Mouse (Mus musculus) heart, adult 2 months (tissue): Measurements from ENCODE around the gene Hdac4. TPM values are rescaled to one million over a fixed set of nuclear protein-coding genes. Genes with fewer than 3 reads are reported as not detected.

Source experiments
- DNase-seq, 2 experiments: peaks; one replicate each; pipeline ENCODE4 v3.0.0; 2021
- H3K27ac ChIP-seq: fragments of 200-600 bp; 2 replicates; pipeline ENCODE4 v1.8.1; 2022
- H3K27me3 ChIP-seq: fragments of 200-500 bp; 2 replicates; pipeline ENCODE4 v1.6.1; 2012; ENCODE audit warnings: mild to moderate bottlenecking, low read length, inconsistent platforms, mixed read lengths; ENCODE audit not compliant: control insufficient read depth, insufficient read depth
- H3K36me3 ChIP-seq: fragments of 200-500 bp; 2 replicates; pipeline ENCODE4 v1.6.1; 2012; ENCODE audit warnings: low read length, inconsistent platforms; ENCODE audit not compliant: control insufficient read depth, insufficient read depth
- H3K4me1 ChIP-seq: fragments of 200-500 bp; 2 replicates; pipeline ENCODE4 v1.6.1; 2011; ENCODE audit warnings: low read length; ENCODE audit not compliant: control insufficient read depth, insufficient read depth
- H3K4me3 ChIP-seq: fragments of 200-600 bp; 2 replicates; pipeline ENCODE4 v1.8.1; 2022
- H3K79me2 ChIP-seq: fragments of 200-500 bp; replicated peaks from 2 replicates; pipeline ENCODE4 v1.6.1; 2012; ENCODE audit warnings: mild to moderate bottlenecking, inconsistent platforms, low read length, moderate library complexity, mixed read lengths; ENCODE audit not compliant: control insufficient read depth, insufficient read depth
- H3K9ac ChIP-seq: fragments of 200-500 bp; 2 replicates; pipeline ENCODE4 v1.6.1; 2012; ENCODE audit warnings: low read depth, mild to moderate bottlenecking, control low read depth, inconsistent platforms, low read length, mixed read lengths
- CTCF ChIP-seq: fragments of 200-600 bp; IDR thresholded peaks from 2 replicates; pipeline ENCODE4 v1.8.1; 2022; ENCODE audit warnings: antibody characterized with exemption, mild to moderate bottlenecking, moderate library complexity
- EP300 ChIP-seq: fragments of 200-500 bp; IDR thresholded peaks from 2 replicates; pipeline ENCODE4 v1.6.1; 2011; ENCODE audit warnings: low read depth, low read length, control low read depth; ENCODE audit not compliant: insufficient read depth
- POLR2A ChIP-seq: fragments of 200-500 bp; IDR thresholded peaks from 2 replicates; pipeline ENCODE4 v1.6.1; 2011; ENCODE audit warnings: mild to moderate bottlenecking, low read depth, low read length, control low read depth; ENCODE audit not compliant: insufficient read depth
- WGBS: fragments of 180-500 bp; shearing (Covaris S2); methylation state at CpG from one replicate; pipeline ENCODE4 v1.1.7; 2018; 5-methylcytosine and 5-hydroxymethylcytosine counted together
- intact Hi-C: fragments of 180-260 bp; cut with DNase I; formaldehyde crosslinking; loops from one replicate; pipeline ENCODE4 v1.15.1; 2025
- polyA plus RNA-seq: library from polyadenylated mRNA; depleted of rRNA; stranded (reverse); fragments of >200 nt; gene quantifications from 2 replicates; pipeline ENCODE4 v1.2.3, GENCODE M21; 2012
- total RNA-seq, 2 experiments: library from RNA; stranded (reverse); gene quantifications; 2 replicates each; pipeline ENCODE4 v1.2.3; 2021

Hdac4 gene
- total and polyA plus RNA-seq, 3 experiments = 15.6 to 45.1 (median 41.3) TPM

DNA sequence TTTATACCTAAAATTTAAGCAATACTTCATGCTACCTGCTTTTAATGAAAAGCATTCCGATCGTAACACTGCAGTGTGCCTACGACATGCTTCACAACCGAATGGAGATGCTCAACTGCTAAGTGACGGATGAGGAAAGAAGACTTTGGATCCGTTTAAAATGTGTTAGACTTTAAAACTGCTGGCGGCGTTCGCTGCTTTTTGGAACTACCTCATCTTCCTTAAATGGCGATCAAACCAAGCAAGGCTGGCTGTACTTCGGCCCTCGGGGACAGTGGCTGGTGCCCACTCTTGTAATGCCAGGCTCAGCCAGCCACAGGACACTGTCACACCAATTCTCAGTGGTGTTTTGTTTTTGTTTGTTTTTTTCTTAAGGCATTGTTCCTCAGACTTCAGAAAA is 263.3 kb downstream of the Hdac4 start:
- H3K79me2 ChIP-seq = no peaks in the 10 kb centered on the region
- H3K4me1 ChIP-seq = no peaks in the 10 kb centered on the region; the same call in 1 of the 2 replicates
- H3K27ac ChIP-seq = no peak overlapping the region
- H3K4me3 ChIP-seq = no peak overlapping the region
- DNase-seq = no peak
- no peaks in the 10 kb centered on the region for H3K27me3 ChIP-seq
- H3K9ac ChIP-seq = no peak overlapping the region
- no peaks in the 10 kb centered on the region for H3K36me3 ChIP-seq
- TF ChIP-seq EP300 (no peak), CTCF (no peak), POLR2A (no peak)
- 94% methylated on average over 12 of the region's 12 CpGs for WGBS
- intact Hi-C loops = no loop called here

DNA sequence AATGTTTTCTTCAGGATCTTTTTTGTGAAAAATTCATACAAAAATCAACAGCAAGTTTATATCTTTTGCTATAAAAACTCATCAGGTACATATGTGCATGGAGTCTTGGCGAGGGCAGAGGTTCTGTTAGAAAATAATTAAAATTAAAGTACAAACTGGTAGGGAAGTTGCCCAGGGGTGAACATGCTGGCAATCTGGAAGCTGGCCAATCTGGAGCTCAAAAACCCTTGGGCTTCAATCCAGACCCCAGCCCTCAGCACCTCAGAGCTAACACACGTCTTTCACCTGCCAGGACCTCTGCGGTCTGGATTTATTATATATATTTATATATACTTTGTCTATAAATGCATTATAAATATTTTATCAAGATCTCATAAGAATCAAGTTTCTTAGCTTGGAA is 263.7 kb downstream of the Hdac4 start:
- DNase-seq = no peak
- Histone ChIP-seq H3K79me2 (no peaks in the 10 kb centered on the region), H3K9ac (no peak overlapping the region), H3K27me3 (no peaks in the 10 kb centered on the region), H3K4me3 (no peak overlapping the region), H3K36me3 (no peaks in the 10 kb centered on the region), H3K4me1 (no peaks in the 10 kb centered on the region; the same call in 1 of the 2 replicates), H3K27ac (no peak overlapping the region)
- intact Hi-C loops = no loop called here
- 74% methylated on average over 3 of the region's 3 CpGs for WGBS
- TF ChIP-seq CTCF = no peak
- no peak for TF ChIP-seq POLR2A
- TF ChIP-seq EP300 = no peak

DNA sequence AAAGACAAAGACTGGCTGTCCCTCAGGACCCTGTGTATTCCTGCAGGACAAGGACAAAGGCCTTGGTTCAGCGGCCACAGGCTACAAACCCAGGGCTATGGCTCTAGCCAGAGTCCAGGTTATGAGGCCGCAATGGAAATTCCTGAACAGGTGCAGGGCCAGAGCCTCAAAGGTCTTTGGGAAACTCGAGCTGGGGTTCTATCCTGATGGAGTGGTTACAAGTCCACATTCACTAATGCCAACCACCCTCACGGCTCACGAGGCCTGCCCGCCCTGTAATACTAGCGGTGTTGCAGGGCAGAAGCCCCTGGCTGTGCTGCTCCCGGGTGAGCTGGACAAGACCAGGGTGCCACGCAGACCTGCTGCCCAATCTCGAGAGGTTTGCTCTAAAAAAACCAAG is 264.3 kb downstream of the Hdac4 start:
- Histone ChIP-seq H3K79me2 (no peaks in the 10 kb centered on the region), H3K27ac (no peak overlapping the region), H3K4me1 (no peaks in the 10 kb centered on the region; the same call in 1 of the 2 replicates), H3K27me3 (no peaks in the 10 kb centered on the region), H3K4me3 (no peak overlapping the region), H3K36me3 (no peaks in the 10 kb centered on the region), H3K9ac (no peak overlapping the region)
- TF ChIP-seq POLR2A (no peak), EP300 (no peak), CTCF (no peak)
- DNase-seq = no peak
- whole genome bisulfite sequencing = 79% methylated on average over 10 of the region's 10 CpGs
- intact Hi-C loops = no loop called here

DNA sequence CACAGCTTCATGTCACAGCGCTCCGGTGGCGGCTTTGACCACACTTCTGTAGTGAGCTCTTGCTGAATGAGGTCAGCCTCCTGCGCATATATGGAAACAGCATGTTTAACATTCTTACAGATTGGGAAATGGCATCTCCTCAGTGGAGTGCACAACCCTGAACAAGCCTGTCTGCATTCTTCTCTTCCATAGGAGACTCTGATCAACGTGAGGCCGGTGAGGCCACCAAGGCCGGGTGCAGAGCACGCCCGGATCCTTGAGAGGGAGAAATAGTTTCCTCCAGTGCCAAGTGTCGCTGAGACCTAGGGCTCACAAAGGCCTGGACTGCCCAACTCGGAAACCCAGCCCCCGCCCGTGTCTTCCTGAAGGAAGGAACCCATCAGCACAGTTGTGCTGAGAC is 266.4 kb downstream of the Hdac4 start:
- TF ChIP-seq POLR2A (no peak), EP300 (no peak), CTCF (no peak)
- H3K36me3 ChIP-seq = no peaks in the 10 kb centered on the region
- no peak for DNase-seq
- WGBS = 77% methylated on average over 13 of the region's 13 CpGs
- peaks cover 3% of the 10 kb centered on the region for H3K4me1 ChIP-seq
- no peaks in the 10 kb centered on the region for H3K79me2 ChIP-seq
- H3K27ac ChIP-seq = no peak overlapping the region
- H3K9ac ChIP-seq = no peak overlapping the region
- H3K27me3 ChIP-seq = no peaks in the 10 kb centered on the region
- intact Hi-C loops = no loop called here
- no peak overlapping the region for H3K4me3 ChIP-seq

DNA sequence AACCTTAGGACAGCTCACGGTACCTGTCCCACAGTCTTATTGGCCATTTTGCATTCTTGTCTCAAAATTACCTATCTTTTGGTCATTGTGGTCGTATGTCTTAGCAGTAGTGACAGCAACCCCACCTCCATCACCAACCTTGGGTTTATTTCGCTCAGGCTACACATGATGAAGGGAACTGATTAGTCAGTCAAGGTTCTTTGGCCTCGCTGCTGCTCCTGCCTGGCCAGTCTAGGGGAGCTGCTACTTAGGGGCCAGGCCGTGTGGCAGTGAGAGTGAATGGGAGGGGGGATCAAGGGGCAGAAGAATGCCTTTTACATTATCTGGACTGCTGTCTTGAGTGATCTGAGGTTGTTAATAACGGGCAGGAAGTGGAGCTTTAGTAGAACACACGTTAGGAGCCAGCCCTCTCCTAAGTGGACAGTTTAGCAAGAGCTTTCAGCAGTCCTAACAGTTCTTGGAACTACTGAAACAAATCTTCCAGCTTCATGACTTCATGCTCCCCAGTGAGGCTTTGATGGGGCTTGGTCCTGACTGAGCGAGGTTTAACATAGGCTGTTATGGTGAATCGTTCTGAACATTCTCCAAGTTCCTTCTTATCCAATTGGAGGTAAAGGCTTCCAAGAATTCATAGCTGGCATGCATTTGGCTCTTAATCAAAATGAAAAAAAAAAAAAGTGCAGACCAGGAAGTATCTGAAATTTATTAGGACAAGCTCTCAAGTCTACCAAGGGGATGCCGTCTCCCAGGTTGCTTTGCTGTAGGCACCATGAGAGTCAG is 267.8 kb downstream of the Hdac4 start:
- intact Hi-C loops = no loop called here

DNA sequence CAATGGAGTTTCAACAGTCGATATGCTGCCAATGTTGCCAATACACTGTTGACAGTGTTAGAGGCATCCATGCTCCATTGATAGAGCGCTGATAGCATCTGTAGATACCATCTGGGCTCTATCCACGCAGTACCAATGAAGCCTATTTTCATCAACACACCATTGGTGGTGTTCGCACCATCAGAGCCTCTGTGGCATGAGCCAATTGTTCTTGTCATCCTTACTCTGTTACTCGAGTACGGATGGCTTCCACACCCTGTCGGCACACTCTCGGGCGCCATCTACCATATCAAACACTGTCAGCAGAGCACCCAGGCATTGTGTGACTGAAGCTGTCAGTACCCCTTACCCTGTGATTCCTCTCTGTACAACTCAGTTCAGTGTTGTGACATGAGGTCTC is 271.9 kb downstream of the Hdac4 start:
- H3K27me3 ChIP-seq = no peaks in the 10 kb centered on the region
- WGBS = 92% methylated on average over 9 of the region's 9 CpGs
- DNase-seq = no peak
- no peak overlapping the region for H3K27ac ChIP-seq
- H3K79me2 ChIP-seq = no peaks in the 10 kb centered on the region
- intact Hi-C loops = no loop called here
- no peak for TF ChIP-seq POLR2A
- TF ChIP-seq EP300 = no peak
- TF ChIP-seq CTCF = no peak
- H3K9ac ChIP-seq = no peak overlapping the region
- peaks cover 18% of the 10 kb centered on the region for H3K4me1 ChIP-seq
- H3K36me3 ChIP-seq = no peaks in the 10 kb centered on the region
- H3K4me3 ChIP-seq = no peak overlapping the region

More for the DNA sequence above, 267.8 kb downstream of the Hdac4 start:
- Histone ChIP-seq H3K9ac (no peak overlapping the region), H3K27ac (no peak overlapping the region), H3K36me3 (no peaks in the 10 kb centered on the region), H3K4me3 (no peak overlapping the region), H3K79me2 (no peaks in the 10 kb centered on the region), H3K27me3 (no peaks in the 10 kb centered on the region), H3K4me1 (peaks cover 5% of the 10 kb centered on the region)
- no peak for DNase-seq
- TF ChIP-seq CTCF (no peak), EP300 (no peak), POLR2A (no peak)
- 68% methylated on average over 10 of the region's 10 CpGs for WGBS
